Mouse (Mus musculus) hindbrain, embryonic 11.5 days (tissue): ENCODE results near the gene Nebl. TPM values are rescaled to one million over a fixed set of nuclear protein-coding genes. Genes with fewer than 3 reads are reported as not detected.

Experiments used
- ATAC-seq: fragments of 200-750 bp; cut with Nextera tagmentation; 2 replicates; pipeline ENCODE4 v1.8.0; 2017; ENCODE audit warnings: mild to moderate bottlenecking, moderate TSS enrichment, moderate library complexity; ENCODE audit not compliant: low FRiP score
- DNase-seq: peaks from one replicate; pipeline ENCODE4 v3.0.0-alpha.2; 2015; ENCODE audit warnings: low spot score
- H3K27ac ChIP-seq: fragments of 300-500 bp; sonication (generic); 2 replicates; pipeline ENCODE4 v1.5.1; 2014; ENCODE audit warnings: mild to moderate bottlenecking, low read depth, low read length
- H3K27me3 ChIP-seq: fragments of 300-500 bp; sonication (generic); 2 replicates; pipeline ENCODE4 v1.6.1; 2014; ENCODE audit warnings: mild to moderate bottlenecking, low read length, moderate library complexity, mixed read lengths; ENCODE audit not compliant: control insufficient read depth, insufficient read depth
- H3K36me3 ChIP-seq: fragments of 300-500 bp; sonication (generic); 2 replicates; pipeline ENCODE4 v1.6.1; 2014; ENCODE audit warnings: mild to moderate bottlenecking, low read length, moderate library complexity, mixed read lengths; ENCODE audit not compliant: control insufficient read depth, insufficient read depth
- H3K4me1 ChIP-seq: fragments of 300-500 bp; sonication (generic); replicated peaks from 2 replicates; pipeline ENCODE4 v1.6.1; 2014; ENCODE audit warnings: low read length, mixed read lengths; ENCODE audit not compliant: control insufficient read depth, insufficient read depth
- H3K4me2 ChIP-seq: fragments of 300-500 bp; sonication (generic); replicated peaks from 2 replicates; pipeline ENCODE4 v1.6.1; 2014; ENCODE audit warnings: mild to moderate bottlenecking, low read depth, low read length
- H3K4me3 ChIP-seq: fragments of 300-500 bp; sonication (generic); 2 replicates; pipeline ENCODE4 v1.5.1; 2014; ENCODE audit warnings: low read depth, low read length
- H3K9ac ChIP-seq: fragments of 300-500 bp; sonication (generic); 2 replicates; pipeline ENCODE4 v1.6.1; 2014; ENCODE audit warnings: low read depth, low read length
- H3K9me3 ChIP-seq: fragments of 300-500 bp; sonication (generic); 2 replicates; pipeline ENCODE4 v1.6.1; 2016; ENCODE audit warnings: low read length; ENCODE audit not compliant: control insufficient read depth
- WGBS: fragments of 180-500 bp; shearing (Covaris S2); extraction: QIAGEN DNeasy Blood & Tissue Kit; methylation state at CpG from one replicate; pipeline ENCODE4 v1.1.7; 2014; 5-methylcytosine and 5-hydroxymethylcytosine counted together
- polyA plus RNA-seq: library from polyadenylated mRNA; unstranded; fragments of >200 nt; fragmentation: Nextera tagmentation; extraction: Ambion mirVana; gene quantifications from 2 replicates; pipeline ENCODE4 v1.2.1, GENCODE M21; 2014

The Nebl gene
- polyA plus RNA-seq, 1 experiment from 2014 or later = 8.6 TPM

- ATAC-seq = no peak
- H3K9me3 ChIP-seq = no peaks in the 10 kb centered on the region
- no peaks in the 10 kb centered on the region for H3K27me3 ChIP-seq
- WGBS = 75% methylated on average over 4 of the region's 4 CpGs
- no peaks in the 10 kb centered on the region for H3K36me3 ChIP-seq
- no peak for DNase-seq
- no peak overlapping the region for H3K4me3 ChIP-seq
- H3K4me2 ChIP-seq = no peak overlapping the region
- H3K27ac ChIP-seq = no peak overlapping the region
- no peak overlapping the region for H3K9ac ChIP-seq
- no peaks in the 10 kb centered on the region for H3K4me1 ChIP-seq
Measured at GRCm38 (mm10) chr2:17402511-17402910, 328.8 kb downstream of the Nebl start.

GRCm38 (mm10) chr2:17396235-17396634 is 335.0 kb downstream of the Nebl start:
- Histone ChIP-seq H3K27ac (no peak overlapping the region), H3K9me3 (no peaks in the 10 kb centered on the region), H3K36me3 (no peaks in the 10 kb centered on the region), H3K9ac (no peak overlapping the region), H3K4me2 (no peak overlapping the region), H3K4me3 (no peak overlapping the region), H3K4me1 (no peaks in the 10 kb centered on the region), H3K27me3 (no peaks in the 10 kb centered on the region)
- WGBS = 84% methylated on average over 5 of the region's 5 CpGs
- DNase-seq (no peak), ATAC-seq (no peak)

- Histone ChIP-seq H3K4me2 (no peak overlapping the region), H3K4me1 (no peaks in the 10 kb centered on the region), H3K27me3 (no peaks in the 10 kb centered on the region), H3K27ac (no peak overlapping the region), H3K4me3 (no peak overlapping the region), H3K36me3 (no peaks in the 10 kb centered on the region), H3K9ac (no peak overlapping the region), H3K9me3 (no peaks in the 10 kb centered on the region)
- DNase-seq (no peak), ATAC-seq (no peak)
- WGBS = 86% methylated on average over 5 of the region's 5 CpGs
Measured at GRCm38 (mm10) chr2:17391389-17391788, 339.9 kb downstream of the Nebl start.

GRCm38 (mm10) chr2:17390513-17391200 is 340.6 kb downstream of the Nebl start:
- H3K4me1 ChIP-seq = no peaks in the 10 kb centered on the region
- H3K4me2 ChIP-seq = no peak overlapping the region
- no peaks in the 10 kb centered on the region for H3K9me3 ChIP-seq
- no peaks in the 10 kb centered on the region for H3K36me3 ChIP-seq
- no peak overlapping the region for H3K4me3 ChIP-seq
- no peak overlapping the region for H3K9ac ChIP-seq
- 87% methylated on average over 7 of the region's 7 CpGs for WGBS
- H3K27me3 ChIP-seq = no peaks in the 10 kb centered on the region
- no peak overlapping the region for H3K27ac ChIP-seq
- no peak for DNase-seq
- no peak for ATAC-seq

- H3K4me1 ChIP-seq = no peaks in the 10 kb centered on the region
- DNase-seq (no peak), ATAC-seq (no peak)
- no peak overlapping the region for H3K27ac ChIP-seq
- no peak overlapping the region for H3K4me2 ChIP-seq
- no peaks in the 10 kb centered on the region for H3K9me3 ChIP-seq
- no peak overlapping the region for H3K9ac ChIP-seq
- 94% methylated on average over 2 of the region's 2 CpGs for WGBS
- H3K4me3 ChIP-seq = no peak overlapping the region
- H3K36me3 ChIP-seq = no peaks in the 10 kb centered on the region
- H3K27me3 ChIP-seq = no peaks in the 10 kb centered on the region
Measured at GRCm38 (mm10) chr2:17389886-17390285, 341.4 kb downstream of the Nebl start.

- Histone ChIP-seq H3K27me3 (no peaks in the 10 kb centered on the region), H3K9ac (no peak overlapping the region), H3K36me3 (no peaks in the 10 kb centered on the region), H3K4me2 (no peak overlapping the region), H3K27ac (no peak overlapping the region), H3K4me3 (no peak overlapping the region), H3K9me3 (no peaks in the 10 kb centered on the region), H3K4me1 (no peaks in the 10 kb centered on the region)
- 89% methylated on average over 4 of the region's 4 CpGs for WGBS
- ATAC-seq (no peak), DNase-seq (no peak)
Measured at GRCm38 (mm10) chr2:17389379-17389778, 341.9 kb downstream of the Nebl start.

GRCm38 (mm10) chr2:17382227-17382626 is 349.0 kb downstream of the Nebl start:
- Histone ChIP-seq H3K4me2 (no peak overlapping the region), H3K27me3 (no peaks in the 10 kb centered on the region), H3K9ac (no peak overlapping the region), H3K36me3 (no peaks in the 10 kb centered on the region), H3K4me1 (no peaks in the 10 kb centered on the region), H3K4me3 (no peak overlapping the region), H3K27ac (no peak overlapping the region), H3K9me3 (no peaks in the 10 kb centered on the region)
- no peak for DNase-seq
- WGBS = 98% methylated on average over 1 of the region's 1 CpGs
- no peak for ATAC-seq

GRCm38 (mm10) chr2:17375916-17376315 is 355.3 kb downstream of the Nebl start:
- H3K36me3 ChIP-seq = no peaks in the 10 kb centered on the region
- H3K4me1 ChIP-seq = no peaks in the 10 kb centered on the region
- H3K4me3 ChIP-seq = no peak overlapping the region
- DNase-seq (no peak), ATAC-seq (no peak)
- 84% methylated on average over 2 of the region's 2 CpGs for WGBS
- no peaks in the 10 kb centered on the region for H3K9me3 ChIP-seq
- H3K27me3 ChIP-seq = no peaks in the 10 kb centered on the region
- H3K4me2 ChIP-seq = no peak overlapping the region
- H3K9ac ChIP-seq = no peak overlapping the region
- no peak overlapping the region for H3K27ac ChIP-seq

- no peak for DNase-seq
- no peaks in the 10 kb centered on the region for H3K27me3 ChIP-seq
- no peaks in the 10 kb centered on the region for H3K9me3 ChIP-seq
- no peaks in the 10 kb centered on the region for H3K4me1 ChIP-seq
- H3K9ac ChIP-seq = no peak overlapping the region
- ATAC-seq = no peak
- no peak overlapping the region for H3K27ac ChIP-seq
- WGBS = 88% methylated on average over 5 of the region's 5 CpGs
- no peaks in the 10 kb centered on the region for H3K36me3 ChIP-seq
- H3K4me2 ChIP-seq = no peak overlapping the region
- no peak overlapping the region for H3K4me3 ChIP-seq
Measured at GRCm38 (mm10) chr2:17365671-17366070, 365.6 kb downstream of the Nebl start.
